Mouse (Mus musculus) layer of hippocampus, adult 18-20 months (tissue): ENCODE measurements around the gene Efcab6. TPM values are rescaled to one million over a fixed set of nuclear protein-coding genes. Genes with fewer than 3 reads are reported as not detected.

Experiments used
- total RNA-seq, 2 experiments: library from RNA; stranded (reverse); gene quantifications; 2 replicates each; pipeline ENCODE4 v1.2.3; 2021

Efcab6 gene
- total RNA-seq, 2 experiments from 2014 or later, result 6.3 to 7.6 TPM

Other genes starting within 250 kb of the Efcab6 start
- 100 to 1,000 TPM; 350 to 353 TPM for gene Sult4a1, start 40.4 kb upstream of the Efcab6 start, total RNA-seq
- not detected for gene Pnpla5, start 57.8 kb upstream of the Efcab6 start, total RNA-seq
- gene Pnpla3, start 102.5 kb upstream of the Efcab6 start, total RNA-seq, result 1 to 10 TPM; 6.4 to 7.4 TPM
- gene Samm50, start 126.9 kb upstream of the Efcab6 start, total RNA-seq, result 100 to 1,000 TPM; 103 to 105 TPM
- 10 to 100 TPM; 28.8 to 29.5 TPM for gene Parvb, start 166.7 kb upstream of the Efcab6 start, total RNA-seq